Mouse (Mus musculus) lung, postnatal 0 days (tissue): ENCODE measurements around the gene Uox. TPM values are rescaled to one million over a fixed set of nuclear protein-coding genes. Genes with fewer than 3 reads are reported as not detected.

Experiments used
- ATAC-seq: fragments of 200-750 bp; cut with Nextera tagmentation; 2 replicates; pipeline ENCODE4 v1.8.0; 2017; ENCODE audit warnings: moderate library complexity
- DNase-seq: peaks from one replicate; pipeline ENCODE4 v3.0.0-alpha.2; 2016; ENCODE audit warnings: low spot score
- H3K27ac ChIP-seq: fragments of 300-500 bp; sonication (generic); 2 replicates; pipeline ENCODE4 v1.5.1; 2014; ENCODE audit warnings: antibody characterized with exemption, mild to moderate bottlenecking, low read length, mixed read lengths
- H3K27me3 ChIP-seq: fragments of 300-500 bp; sonication (generic); replicated peaks from 2 replicates; pipeline ENCODE4 v1.6.1; 2014; ENCODE audit warnings: low read length, mixed read lengths; ENCODE audit not compliant: insufficient read depth
- H3K36me3 ChIP-seq: fragments of 300-500 bp; sonication (generic); 2 replicates; pipeline ENCODE4 v1.6.1; 2014; ENCODE audit warnings: low read length, mixed read lengths; ENCODE audit not compliant: insufficient read depth
- H3K4me1 ChIP-seq: fragments of 300-500 bp; sonication (generic); 2 replicates; pipeline ENCODE4 v1.6.1; 2014; ENCODE audit warnings: antibody characterized with exemption, low read depth, low read length, mixed read lengths; ENCODE audit not compliant: insufficient read depth
- H3K4me2 ChIP-seq: fragments of 300-500 bp; sonication (generic); replicated peaks from 2 replicates; pipeline ENCODE4 v1.6.1; 2014; ENCODE audit warnings: low read depth, mild to moderate bottlenecking, low read length, moderate library complexity, mixed read lengths
- H3K4me3 ChIP-seq: fragments of 300-500 bp; sonication (generic); 2 replicates; pipeline ENCODE4 v1.5.1; 2014; ENCODE audit warnings: low read depth, low read length
- H3K9ac ChIP-seq: fragments of 300-500 bp; sonication (generic); replicated peaks from 2 replicates; pipeline ENCODE4 v1.6.1; 2014; ENCODE audit warnings: low read depth, mild to moderate bottlenecking
- H3K9me3 ChIP-seq: fragments of 300-500 bp; sonication (generic); 2 replicates; pipeline ENCODE4 v1.6.1; 2016; ENCODE audit warnings: low read length, mixed read lengths
- CTCF ChIP-seq: IDR thresholded peaks from 2 replicates; pipeline ENCODE4 v1.5.1; 2016; ENCODE audit warnings: antibody characterized with exemption, mild to moderate bottlenecking
- EP300 ChIP-seq: IDR thresholded peaks from 2 replicates; pipeline ENCODE4 v1.6.1; 2016; ENCODE audit warnings: antibody characterized with exemption, mild to moderate bottlenecking, control low read depth
- WGBS: fragments of 180-500 bp; shearing (Covaris S2); extraction: QIAGEN DNeasy Blood & Tissue Kit; methylation state at CpG from one replicate; pipeline ENCODE4 v1.1.7; 2014; 5-methylcytosine and 5-hydroxymethylcytosine counted together
- polyA plus RNA-seq: library from polyadenylated mRNA; unstranded; fragments of >200 nt; fragmentation: Nextera tagmentation; extraction: Ambion mirVana; gene quantifications from 2 replicates; pipeline ENCODE4 v1.2.1, GENCODE M21; 2015

Uox gene
- polyA plus RNA-seq, 1 experiment from 2014 or later: 0.63 TPM

- no peaks in the 10 kb centered on the region for H3K4me1 ChIP-seq
- H3K4me2 ChIP-seq: no peak overlapping the region
- 28% methylated on average over 1 of the region's 1 CpGs for WGBS
- no peaks in the 10 kb centered on the region for H3K27me3 ChIP-seq
- TF ChIP-seq CTCF (no peak), EP300 (no peak)
- no peak overlapping the region for H3K9ac ChIP-seq
- no peak overlapping the region for H3K4me3 ChIP-seq
- DNase-seq (no peak), ATAC-seq (no peak)
- no peak overlapping the region for H3K27ac ChIP-seq
- H3K36me3 ChIP-seq: no peaks in the 10 kb centered on the region
- no peaks in the 10 kb centered on the region for H3K9me3 ChIP-seq
Measured at GRCm38 (mm10) chr3:146543632-146544031, 26.6 kb upstream of the Uox start.

GRCm38 (mm10) chr3:146554816-146555215, 15.4 kb upstream of the Uox start:
- Histone ChIP-seq H3K4me3 (no peak overlapping the region), H3K9ac (no peak overlapping the region), H3K36me3 (no peaks in the 10 kb centered on the region), H3K4me2 (no peak overlapping the region), H3K27ac (no peak overlapping the region), H3K27me3 (no peaks in the 10 kb centered on the region), H3K4me1 (no peaks in the 10 kb centered on the region), H3K9me3 (no peaks in the 10 kb centered on the region)
- ATAC-seq: no peak
- DNase-seq: no peak
- 86% methylated on average over 7 of the region's 7 CpGs for WGBS
- no peak for TF ChIP-seq EP300
- TF ChIP-seq CTCF: no peak

DNA sequence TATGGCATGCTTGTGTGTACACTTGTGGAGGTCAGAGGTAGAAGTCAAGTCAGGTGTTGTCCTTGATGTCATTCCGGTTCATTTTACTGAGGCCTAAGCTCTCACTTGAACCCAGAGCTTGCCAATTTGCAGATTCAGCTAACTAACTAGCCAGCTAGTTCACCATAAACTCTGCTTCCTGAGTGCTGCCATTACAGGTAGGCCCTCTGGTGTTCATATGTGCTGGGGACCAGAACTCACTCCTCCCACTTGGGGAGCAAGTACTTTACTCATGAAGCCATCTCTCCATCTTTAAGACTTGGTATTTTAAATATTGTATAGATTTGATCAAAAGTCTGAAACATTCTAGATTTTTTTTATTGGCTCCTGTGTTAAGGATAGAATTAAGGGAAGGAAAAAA, 13.7 kb upstream of the Uox start:
- WGBS: 81% methylated on average over 1 of the region's 1 CpGs
- Histone ChIP-seq H3K36me3 (no peaks in the 10 kb centered on the region), H3K4me1 (no peaks in the 10 kb centered on the region), H3K4me2 (no peak overlapping the region), H3K27ac (no peak overlapping the region), H3K9ac (no peak overlapping the region), H3K27me3 (no peaks in the 10 kb centered on the region), H3K4me3 (no peak overlapping the region), H3K9me3 (no peaks in the 10 kb centered on the region)
- DNase-seq (no peak), ATAC-seq (no peak)
- TF ChIP-seq CTCF (peak; percentile 27; the same call in 1 of the 2 replicates), EP300 (no peak)

DNA sequence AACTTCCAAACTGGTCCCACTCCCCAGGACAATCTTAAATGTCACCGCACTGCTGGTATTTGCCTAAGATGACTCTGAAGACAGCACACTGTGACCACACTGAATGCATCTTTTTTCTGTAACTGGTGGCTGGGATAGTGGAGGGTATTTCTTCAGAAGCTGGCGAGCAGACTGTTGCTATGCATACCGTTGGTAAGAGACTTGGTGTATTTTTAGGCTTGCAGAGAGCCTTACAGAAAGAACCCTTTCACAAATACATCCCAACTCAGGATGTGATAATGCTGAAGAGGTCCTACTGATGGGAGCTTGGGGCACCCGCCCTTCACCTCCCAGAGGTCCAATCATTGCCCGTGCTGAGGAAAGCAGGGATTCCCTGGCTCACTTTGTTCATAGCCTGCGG, 12.7 kb upstream of the Uox start:
- no peak overlapping the region for H3K27ac ChIP-seq
- TF ChIP-seq CTCF (no peak), EP300 (no peak)
- no peak overlapping the region for H3K4me2 ChIP-seq
- 86% methylated on average over 6 of the region's 6 CpGs for WGBS
- H3K27me3 ChIP-seq: no peaks in the 10 kb centered on the region
- DNase-seq (no peak), ATAC-seq (no peak)
- no peaks in the 10 kb centered on the region for H3K9me3 ChIP-seq
- no peak overlapping the region for H3K9ac ChIP-seq
- H3K4me1 ChIP-seq: no peaks in the 10 kb centered on the region
- no peak overlapping the region for H3K4me3 ChIP-seq
- H3K36me3 ChIP-seq: no peaks in the 10 kb centered on the region

- Histone ChIP-seq H3K4me2 (no peak overlapping the region), H3K9me3 (no peaks in the 10 kb centered on the region), H3K4me1 (no peaks in the 10 kb centered on the region), H3K9ac (no peak overlapping the region), H3K27me3 (no peaks in the 10 kb centered on the region), H3K27ac (no peak overlapping the region), H3K4me3 (no peak overlapping the region), H3K36me3 (no peaks in the 10 kb centered on the region)
- TF ChIP-seq EP300: no peak
- TF ChIP-seq CTCF: no peak
- ATAC-seq (no peak), DNase-seq (no peak)
- WGBS: 87% methylated on average over 7 of the region's 7 CpGs
Measured at GRCm38 (mm10) chr3:146562936-146563335, 7.3 kb upstream of the Uox start.

DNA sequence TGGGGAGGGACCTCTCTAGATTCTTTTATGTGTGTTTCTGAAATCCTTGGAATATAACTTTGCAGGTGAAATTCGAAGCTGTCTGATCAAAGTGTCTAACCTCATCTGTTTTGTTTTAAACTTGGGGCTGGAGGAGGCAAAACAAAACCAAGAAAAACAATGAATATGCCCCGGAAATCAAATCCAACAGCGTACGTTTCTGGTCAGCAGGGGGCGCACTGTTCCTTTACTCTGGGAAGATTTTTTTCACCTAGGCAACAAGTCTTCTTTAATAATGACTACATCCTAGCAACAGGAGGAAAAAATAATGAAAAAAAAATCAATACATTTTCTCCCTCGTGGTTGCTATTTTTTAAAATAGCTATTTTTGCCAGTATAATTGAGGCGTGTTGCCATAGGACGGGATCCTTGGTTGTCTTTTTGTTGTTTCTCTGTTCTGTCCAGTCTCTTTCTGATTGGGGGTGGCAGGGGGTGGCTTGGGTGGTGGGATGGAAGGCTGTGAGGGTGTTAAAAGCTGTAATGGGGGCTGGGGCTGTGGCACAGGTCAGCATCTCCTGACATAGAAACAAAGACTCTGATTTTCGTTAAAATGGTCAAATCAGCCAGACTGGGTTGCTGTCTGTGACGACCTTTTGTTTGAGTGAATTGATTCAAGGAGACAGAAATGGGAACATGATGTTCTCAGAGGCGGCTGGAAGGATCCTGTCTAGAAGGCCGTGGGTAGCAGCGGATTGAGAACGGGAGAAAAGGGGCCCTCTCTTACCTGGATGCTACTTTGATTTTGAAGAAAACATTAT, 5.8 kb upstream of the Uox start:
- H3K27me3 ChIP-seq: no peaks in the 10 kb centered on the region
- no peak overlapping the region for H3K9ac ChIP-seq
- no peaks in the 10 kb centered on the region for H3K36me3 ChIP-seq
- no peak overlapping the region for H3K27ac ChIP-seq
- ATAC-seq (no peak), DNase-seq (peak; percentile 84)
- no peaks in the 10 kb centered on the region for H3K4me1 ChIP-seq
- H3K9me3 ChIP-seq: no peaks in the 10 kb centered on the region
- H3K4me2 ChIP-seq: no peak overlapping the region
- TF ChIP-seq EP300 (no peak), CTCF (peak; percentile 78)
- no peak overlapping the region for H3K4me3 ChIP-seq
- 42% methylated on average over 14 of the region's 14 CpGs for WGBS
